9 mouse cellular contexts compared by ENCODE assay signal in genomic region chr7:64502271-64503180, GRCm38 (mm10). TPM values are rescaled to one million over a fixed set of nuclear protein-coding genes. Genes with fewer than 3 reads are reported as not detected.
DNase-seq lines count a peak whose midpoint lies in the region; ATAC-seq and TF ChIP-seq lines count a peak whose summit lies in the region.
"Had no signal": no experiment of that assay in that cellular context is flagged by ENCODE, and none has a peak within 500 bp of the region (broad histone marks: within the 10 kb centered on the region; RNA-seq: fewer than 3 reads in every experiment).

No protein-coding gene starts in this region.

- peak overlapping the region; percentile 99 for H3K27ac ChIP-seq in left cerebral cortex, adult 2 months
- peak overlapping the region; percentile 96 for H3K27ac ChIP-seq in midbrain, postnatal 0 days (ENCODE audit: low read depth, low read length)

- H3K4me1 ChIP-seq in midbrain, postnatal 0 days (ENCODE audit: insufficient read depth, low read length), result peaks cover 24% of the 10 kb centered on the region

- peak; percentile 88 for DNase-seq in heart, adult 11 months
- DNase-seq in heart, postnatal 4 days, result no peak
- DNase-seq in urinary bladder, postnatal 25 days (ENCODE audit: low spot score), result peak; percentile 2
- DNase-seq in urinary bladder, adult 18-20 months (ENCODE audit: low spot score in 2 of 2), result no peak
- peak; percentile 13 to 20 for DNase-seq in left cerebral cortex, adult 2 months (ENCODE audit: extremely low spot score in 1 of 2, low spot score in 2 of 2)
- peak; percentile 55 for DNase-seq in midbrain, postnatal 0 days (ENCODE audit: low spot score)
- DNase-seq in thymus, postnatal 4 days, result no peak
- no peak for DNase-seq in gastrocnemius, adult 8-10 months (ENCODE audit: low spot score in 2 of 2)

- H3K36me3 ChIP-seq in midbrain, postnatal 0 days (ENCODE audit: insufficient read depth, low read length), result no peaks in the 10 kb centered on the region

- ATAC-seq in midbrain, postnatal 0 days (ENCODE audit: low FRiP score), result peak; percentile 38

- no peak for TF ChIP-seq CTCF in left cerebral cortex, adult 2 months (IDR thresholded peaks at IDR 0.05)
- TF ChIP-seq CTCF in midbrain, postnatal 0 days (IDR thresholded peaks at IDR 0.05), result no peak

- H3K9ac ChIP-seq in midbrain, postnatal 0 days (replicated peaks; ENCODE audit: low read length, poor library complexity, severe bottlenecking), result peak overlapping the region; percentile 97

- intact Hi-C loops in left cerebral cortex, adult 2 months (cut with DNase I), result loop anchor here (2.0 to 5.0 kb wide), 6 partner anchors 50 to 226 kb away; partner anchors contain the start of genes Mcee and Mphosph10

- H3K9me3 ChIP-seq in midbrain, postnatal 0 days (ENCODE audit: low read length), result no peaks in the 10 kb centered on the region

- peak overlapping the region; percentile 74 for H3K4me2 ChIP-seq in midbrain, postnatal 0 days (ENCODE audit: low read depth, low read length, poor library complexity, severe bottlenecking)

- H3K4me3 ChIP-seq in left cerebral cortex, adult 2 months, result peak overlapping the region; percentile 88
- peak overlapping the region; percentile 86 for H3K4me3 ChIP-seq in midbrain, postnatal 0 days (ENCODE audit: low read depth, low read length)

- under 1% methylated on average over 31 of the region's 47 CpGs for WGBS in midbrain, postnatal 0 days

- no peaks in the 10 kb centered on the region for H3K27me3 ChIP-seq in midbrain, postnatal 0 days (ENCODE audit: insufficient read depth, low read length)

RNA-seq across cellular contexts. Expression of gene Apba2, which starts 1.0 kb away (rescaled TPM):
- total RNA-seq in heart, postnatal 4 days (2021), result under 1 TPM; 0.23 to 0.31 TPM
- total RNA-seq in left cerebral cortex, adult 2 months (2021), result 100 to 1,000 TPM; 261 to 283 TPM
- total RNA-seq in midbrain, postnatal 0 days (2014; rRNA removed), result 374 and 379 TPM in 2 replicates
- 185 and 199 TPM in 2 replicates for polyA plus RNA-seq in midbrain, postnatal 0 days (2015; fragmentation: Nextera tagmentation; extraction: Ambion mirVana)
- total RNA-seq in gastrocnemius, adult 8-10 months (2022), result under 1 TPM in 2 of 4 experiments, not detected in 2; 0.31 to 0.32 TPM
- polyA plus RNA-seq: C2C12 had no signal

Comparison
In these comparisons a context has a peak if more than half of its experiments do, and no peak if none do; other contexts are left out.
1. DNase-seq: peak in heart, adult 11 months (single experiment), urinary bladder, postnatal 25 days (single experiment), left cerebral cortex, adult 2 months (2 of 2) and midbrain, postnatal 0 days (single experiment); none in heart, postnatal 4 days (single experiment), urinary bladder, adult 18-20 months (0 of 2), thymus, postnatal 4 days (single experiment) and gastrocnemius, adult 8-10 months (0 of 2).
2. RNA of gene Apba2, which starts 1.0 kb away (total RNA-seq): 374 to 379 TPM in midbrain, postnatal 0 days and 261 to 283 TPM in left cerebral cortex, adult 2 months; 0.31 to 0.32 TPM in gastrocnemius, adult 8-10 months and 0.23 to 0.31 TPM in heart, postnatal 4 days; every median in the first group is over 100 times any median in the second.